Mouse (Mus musculus): ENCODE data around the gene Ppip5k2. TPM values are rescaled to one million over a fixed set of nuclear protein-coding genes. Genes with fewer than 3 reads are reported as not detected.

Gene Ppip5k2
- polyA plus RNA-seq, 1 experiment, result 18.6 TPM

DNA sequence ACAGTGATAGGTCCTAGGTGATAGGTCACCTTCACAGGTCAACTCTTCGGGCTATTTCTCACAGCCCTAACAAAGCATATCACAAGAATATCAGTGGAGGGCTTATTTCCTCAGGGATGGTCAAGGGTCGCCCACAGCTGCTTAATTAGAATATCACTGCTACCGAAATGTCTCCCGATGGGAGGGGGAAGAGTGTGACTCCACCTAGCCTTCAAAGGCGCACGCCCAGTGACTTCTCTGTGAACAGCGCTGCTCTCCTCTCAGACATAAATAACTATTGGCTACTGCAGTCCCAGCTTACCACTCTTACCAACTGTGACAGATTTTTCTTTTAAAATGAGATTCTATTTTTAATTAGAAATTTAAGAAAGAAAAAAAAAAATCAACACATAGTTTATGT lies 9.6 kb downstream of the Ppip5k2 start:
- no peak for DNase-seq (ENCODE audit: extremely low spot score in 1 of 2, low spot score in 1 of 2)

DNA sequence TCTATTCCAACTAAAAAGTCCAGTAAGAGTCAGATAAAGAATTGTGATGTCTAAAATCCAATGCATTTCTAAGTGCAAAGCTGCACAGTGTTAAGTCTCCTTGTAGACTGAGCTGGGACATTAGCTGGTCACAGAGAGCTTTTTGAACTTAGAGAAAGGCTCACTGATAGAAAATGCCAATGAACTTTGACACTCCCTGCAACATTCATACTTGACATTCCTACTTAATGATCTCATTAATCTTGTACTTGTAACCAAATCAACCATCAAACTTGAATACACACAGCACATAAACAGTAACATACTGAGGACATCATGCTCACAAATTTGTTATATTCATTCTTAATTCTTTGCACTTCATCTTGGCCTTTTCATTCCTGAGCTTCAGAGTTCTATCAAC lies 10.4 kb downstream of the Ppip5k2 start:
- no peak for DNase-seq (ENCODE audit: extremely low spot score in 1 of 2, low spot score in 1 of 2)

DNA sequence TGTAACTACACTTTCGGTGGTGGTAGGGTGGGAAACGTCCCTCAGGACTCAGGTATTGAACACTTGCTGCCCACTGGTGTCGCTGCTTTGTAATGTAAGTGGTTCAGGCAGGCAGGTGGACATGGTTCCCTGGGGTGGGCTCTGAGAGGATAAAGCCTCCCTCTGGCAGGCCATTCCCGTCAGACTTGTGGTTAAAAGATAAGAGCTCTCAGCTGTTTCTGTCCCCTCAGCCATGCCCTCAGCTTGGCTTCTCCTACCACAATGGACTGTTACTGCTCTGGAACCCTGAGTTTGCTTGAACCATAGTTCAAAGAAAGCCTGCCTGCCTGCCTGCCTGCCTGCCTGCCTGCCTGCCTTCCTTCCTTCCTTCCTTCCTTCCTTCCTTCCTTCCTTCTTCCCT lies 15.8 kb downstream of the Ppip5k2 start:
- no peak for DNase-seq (ENCODE audit: extremely low spot score in 1 of 2, low spot score in 1 of 2)

DNA sequence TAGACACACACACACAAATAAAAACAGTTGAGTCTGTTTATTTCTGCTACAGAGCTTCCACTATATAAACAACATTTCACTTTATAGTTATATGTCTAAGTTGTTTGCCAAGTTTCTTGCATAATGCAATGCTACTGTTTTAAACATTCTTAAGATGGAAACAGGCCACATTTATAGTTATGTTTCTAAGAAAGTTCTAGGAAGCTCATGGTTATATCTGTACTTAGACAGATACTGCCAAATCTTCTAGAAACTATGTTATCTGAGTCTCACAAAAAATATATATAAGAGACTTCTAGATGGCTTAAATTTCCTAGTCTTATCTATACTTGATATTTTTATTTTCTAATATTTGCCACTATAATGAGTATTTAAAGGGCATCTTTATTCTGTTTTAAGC lies 17.0 kb downstream of the Ppip5k2 start:
- no peak for DNase-seq (ENCODE audit: extremely low spot score in 1 of 2, low spot score in 1 of 2)

DNA sequence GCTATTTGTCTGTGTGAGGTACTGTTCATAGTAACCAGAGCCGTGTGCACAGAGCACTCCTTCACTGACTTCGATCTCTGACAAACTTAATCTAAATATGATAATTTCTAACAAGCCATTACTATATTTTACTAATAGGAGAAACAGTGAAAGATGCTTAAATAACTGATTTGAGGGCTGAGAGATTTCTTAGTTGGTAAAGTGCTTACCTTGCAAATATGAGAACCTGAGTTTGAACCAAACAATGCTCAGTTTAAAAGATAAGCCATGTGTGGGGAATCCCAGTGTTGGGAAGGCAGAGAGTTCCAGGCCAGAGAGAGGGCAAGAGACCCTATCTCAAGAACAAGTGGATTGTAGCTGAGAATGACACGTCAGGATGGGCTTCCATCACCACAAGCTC lies 22.0 kb downstream of the Ppip5k2 start:
- no peak for DNase-seq (ENCODE audit: extremely low spot score in 1 of 2, low spot score in 1 of 2)

DNA sequence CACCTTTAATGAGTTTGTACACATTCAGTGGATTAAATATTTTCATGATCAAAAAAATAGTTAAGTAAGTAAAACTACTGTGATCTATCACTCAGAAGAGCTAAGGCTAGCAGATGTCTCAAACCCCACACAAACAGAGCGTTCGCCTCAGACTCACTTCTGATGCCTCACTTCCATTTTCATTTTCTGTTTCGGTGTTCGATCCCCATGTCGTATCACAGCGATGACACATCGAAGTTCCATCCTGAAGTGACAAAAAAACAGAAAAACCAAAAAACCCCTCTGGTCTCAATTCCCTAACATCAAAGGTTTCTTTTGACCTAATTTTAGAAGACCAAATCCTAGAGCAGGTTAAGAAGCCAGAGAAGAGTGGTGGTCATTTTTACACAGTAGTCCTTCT lies 23.9 kb downstream of the Ppip5k2 start:
- DNase-seq (ENCODE audit: extremely low spot score in 1 of 2, low spot score in 1 of 2), result no peak

DNA sequence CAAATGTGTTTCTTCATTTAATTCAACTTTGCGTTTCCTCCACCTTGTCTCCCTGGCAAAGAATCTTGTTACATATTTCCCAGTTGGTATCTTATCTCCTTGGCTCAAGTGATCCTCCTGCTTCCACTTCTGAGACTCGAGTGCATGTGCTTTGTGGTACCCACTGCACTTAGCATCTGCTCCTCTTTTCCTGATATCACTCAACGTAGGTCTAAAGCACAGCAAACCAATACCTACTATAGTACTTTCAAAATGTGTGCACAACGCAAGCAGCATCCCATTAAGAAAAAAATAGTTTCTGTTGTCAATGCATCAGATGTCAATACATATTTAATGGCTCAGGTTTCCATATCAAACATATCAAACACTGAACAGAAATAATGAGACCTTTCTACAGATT lies 24.5 kb downstream of the Ppip5k2 start:
- no peak for DNase-seq (ENCODE audit: extremely low spot score in 1 of 2, low spot score in 1 of 2)

DNA sequence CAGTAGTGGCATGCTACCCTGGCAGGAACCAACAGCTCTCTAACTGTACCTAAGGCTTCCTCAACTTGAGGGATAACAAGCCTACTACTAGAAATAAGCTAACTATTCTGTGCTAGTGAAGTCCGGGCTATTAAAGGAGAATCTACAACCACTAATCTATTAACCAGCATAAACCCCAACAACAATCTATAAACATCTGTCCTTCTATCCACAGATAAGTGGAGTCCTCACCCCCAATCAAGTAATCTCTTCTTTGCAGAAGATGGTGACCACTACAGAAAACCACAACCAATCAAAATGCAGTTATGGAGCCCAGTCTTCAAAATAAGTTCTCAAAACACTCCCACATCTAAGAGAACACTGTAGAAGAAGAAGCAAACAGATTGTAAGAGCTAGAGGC lies 27.1 kb downstream of the Ppip5k2 start:
- no peak for DNase-seq (ENCODE audit: extremely low spot score in 1 of 2, low spot score in 1 of 2)

DNA sequence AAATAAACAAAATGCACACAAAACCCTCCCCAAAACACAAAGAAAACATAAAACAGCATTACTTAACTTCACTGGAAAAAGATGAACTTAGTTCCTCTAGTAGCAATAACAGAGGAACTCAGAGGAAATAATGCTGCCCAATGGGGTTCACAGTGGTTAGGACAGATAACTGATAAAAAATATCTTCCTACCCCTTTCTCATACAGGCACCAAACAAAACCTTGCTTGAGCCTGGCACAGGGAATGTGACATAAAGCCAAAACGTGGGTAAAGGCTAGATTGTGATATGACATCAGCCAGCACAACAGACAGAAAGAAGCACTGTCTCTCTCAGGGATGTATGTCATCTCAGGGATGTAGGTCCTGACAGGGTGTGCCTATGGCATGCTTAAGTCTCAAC lies 40.9 kb downstream of the Ppip5k2 start:
- no peak for DNase-seq (ENCODE audit: extremely low spot score in 1 of 2, low spot score in 1 of 2)

DNA sequence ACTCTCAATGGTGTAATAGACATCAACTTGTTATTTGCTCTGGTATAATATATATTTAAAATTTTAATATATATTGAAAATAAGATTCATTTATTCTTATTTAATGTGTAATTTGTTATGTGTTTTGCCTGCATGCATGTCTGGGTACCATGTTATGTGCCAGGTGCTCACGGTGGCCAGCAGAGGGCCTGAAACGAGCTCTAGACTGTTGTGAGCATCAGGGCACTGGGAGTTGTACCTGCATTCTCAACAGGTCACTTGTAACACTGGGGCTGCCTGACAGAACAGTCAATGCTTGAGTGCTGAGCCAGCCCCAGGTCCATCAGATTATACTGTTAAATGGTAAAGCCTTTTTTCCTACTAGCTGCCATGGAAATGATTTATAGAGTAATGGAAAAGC lies 43.5 kb downstream of the Ppip5k2 start:
- no peak for DNase-seq (ENCODE audit: extremely low spot score in 1 of 2, low spot score in 1 of 2)

DNA sequence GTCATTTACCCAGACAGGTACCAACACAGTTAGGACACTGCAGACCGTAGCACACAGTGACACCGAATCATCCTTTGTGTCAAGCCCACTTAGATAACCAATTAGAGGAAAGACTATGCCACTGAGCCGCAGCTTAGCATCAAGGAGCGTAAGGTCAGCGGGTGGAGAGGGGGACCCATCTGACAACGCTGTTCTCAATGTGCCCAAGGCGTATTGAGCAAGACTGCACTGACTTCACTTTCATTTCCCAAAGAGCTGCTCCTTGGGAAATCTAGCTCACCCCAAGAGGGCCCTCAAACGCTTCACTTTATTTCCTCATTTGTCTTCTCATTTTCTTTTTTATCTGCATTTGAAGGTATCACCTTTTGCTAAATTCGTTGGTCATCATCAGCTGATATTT lies 51.8 kb downstream of the Ppip5k2 start:
- DNase-seq (ENCODE audit: extremely low spot score in 1 of 2, low spot score in 1 of 2), result no peak

DNA sequence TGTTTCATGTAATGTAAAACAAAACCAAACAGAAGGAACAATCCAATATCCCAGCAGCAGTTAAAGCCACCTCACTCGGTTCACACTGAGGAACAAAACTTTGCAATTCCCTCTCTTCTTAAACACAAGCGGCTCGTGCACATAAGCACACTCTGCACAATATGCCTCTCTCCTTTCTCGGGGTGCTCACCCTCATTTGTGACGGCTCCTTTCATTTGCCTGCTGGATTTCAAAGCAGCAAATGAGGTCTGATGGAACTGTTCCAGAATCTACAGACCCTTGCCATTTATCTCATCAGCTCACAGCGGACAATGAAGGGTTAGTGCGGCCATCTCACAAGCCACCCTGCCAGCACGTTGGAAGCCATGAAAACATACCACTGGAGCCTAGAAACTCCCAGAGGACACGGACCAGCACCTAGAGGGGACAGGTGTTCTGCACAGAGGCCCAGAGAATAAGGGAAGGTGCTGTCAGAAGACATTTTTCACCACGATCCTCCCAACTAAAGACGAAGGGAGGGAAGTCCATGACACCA lies 55.8 kb downstream of the Ppip5k2 start:
- DNase-seq (ENCODE audit: extremely low spot score in 1 of 2, low spot score in 1 of 2), result no peak

DNA sequence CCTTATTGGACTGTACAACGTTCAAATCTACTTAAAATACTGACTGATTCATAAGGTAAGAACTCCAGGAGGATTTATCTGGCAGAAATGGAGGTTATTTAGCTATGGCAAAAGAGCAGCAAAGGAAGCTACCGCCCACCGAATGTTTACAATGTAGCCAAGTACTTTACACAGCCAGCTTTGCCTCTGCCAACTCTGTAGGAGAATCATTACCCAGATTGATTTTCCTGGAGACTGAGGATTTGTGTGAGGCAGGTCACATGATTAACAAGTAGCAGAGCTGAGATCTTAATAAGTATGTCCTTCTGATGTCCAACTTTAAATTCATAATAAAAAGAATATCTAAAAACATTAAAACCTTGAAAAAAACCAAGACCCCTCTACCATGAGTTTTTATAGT lies 59.7 kb downstream of the Ppip5k2 start:
- DNase-seq (ENCODE audit: extremely low spot score in 1 of 2, low spot score in 1 of 2), result no peak

DNA sequence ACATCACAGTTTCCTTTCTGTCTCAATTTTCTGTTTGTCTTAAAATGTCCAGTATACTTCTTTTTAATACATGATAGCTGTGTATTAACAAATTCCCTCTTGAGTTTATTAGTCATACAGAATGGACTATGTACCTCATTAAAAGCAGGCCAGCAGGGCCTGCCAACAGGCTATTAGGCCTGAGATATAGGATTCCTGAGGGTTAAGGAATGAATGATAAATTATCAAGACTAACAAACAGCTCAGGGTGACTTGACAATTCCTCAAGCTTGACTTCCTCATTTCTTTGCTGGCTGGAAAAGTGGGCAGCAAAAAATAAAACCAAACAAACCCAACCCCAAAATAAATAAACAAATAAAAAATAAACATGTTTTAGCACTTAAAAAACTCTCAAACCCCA lies 64.8 kb downstream of the Ppip5k2 start:
- no peak for DNase-seq (ENCODE audit: extremely low spot score in 1 of 2, low spot score in 1 of 2)

DNA sequence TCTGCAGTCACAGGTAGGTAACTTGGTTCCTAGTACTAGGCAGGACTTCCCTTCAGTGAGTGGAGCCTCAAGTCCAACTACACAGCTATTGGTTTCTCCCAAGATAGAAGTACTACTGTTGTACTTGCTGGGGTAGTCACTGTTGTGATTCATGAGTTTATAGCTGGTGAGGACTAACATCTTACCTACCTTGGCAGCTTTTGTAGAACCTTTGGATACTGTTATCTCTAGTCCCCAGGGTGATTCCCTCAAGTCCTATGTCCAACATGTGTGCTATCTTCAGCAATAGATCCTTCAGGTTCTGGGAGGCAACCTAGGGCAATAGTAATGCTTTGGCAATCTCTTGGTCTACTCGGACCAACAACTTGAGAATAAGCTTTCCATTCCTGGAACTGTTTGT lies 65.6 kb downstream of the Ppip5k2 start:
- no peak for DNase-seq (ENCODE audit: extremely low spot score in 1 of 2, low spot score in 1 of 2)

DNA sequence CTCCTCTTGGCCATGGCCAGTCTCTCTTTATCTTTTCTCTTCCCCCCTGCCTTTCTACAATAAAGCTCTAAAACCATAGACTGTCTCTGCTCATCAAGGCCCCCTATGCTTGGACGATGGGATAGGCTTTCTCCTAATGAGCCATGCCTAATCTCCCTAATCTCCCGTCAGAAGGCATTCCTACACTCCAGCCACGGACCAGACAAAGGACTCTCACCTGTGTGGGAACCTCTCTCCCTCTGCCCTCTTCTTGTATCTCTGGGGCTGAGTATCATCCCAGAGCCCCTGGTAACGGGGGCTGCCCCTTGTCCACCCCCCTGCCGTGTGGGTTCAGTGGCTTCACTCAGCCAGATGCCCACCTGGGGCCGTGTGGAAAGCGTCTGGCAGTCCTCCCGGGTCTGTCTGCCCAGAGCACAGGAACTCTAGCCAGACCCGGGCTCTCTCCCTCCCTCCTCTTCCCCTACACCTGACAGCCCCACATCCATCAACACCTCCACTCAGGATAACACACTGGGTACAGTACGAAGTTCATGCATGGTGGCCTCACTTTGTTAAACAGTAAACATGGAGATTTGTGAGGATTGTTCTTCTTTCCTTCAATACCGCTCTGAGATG lies 71.1 kb downstream of the Ppip5k2 start:
- no peak for DNase-seq (ENCODE audit: extremely low spot score in 1 of 2, low spot score in 1 of 2)

DNA sequence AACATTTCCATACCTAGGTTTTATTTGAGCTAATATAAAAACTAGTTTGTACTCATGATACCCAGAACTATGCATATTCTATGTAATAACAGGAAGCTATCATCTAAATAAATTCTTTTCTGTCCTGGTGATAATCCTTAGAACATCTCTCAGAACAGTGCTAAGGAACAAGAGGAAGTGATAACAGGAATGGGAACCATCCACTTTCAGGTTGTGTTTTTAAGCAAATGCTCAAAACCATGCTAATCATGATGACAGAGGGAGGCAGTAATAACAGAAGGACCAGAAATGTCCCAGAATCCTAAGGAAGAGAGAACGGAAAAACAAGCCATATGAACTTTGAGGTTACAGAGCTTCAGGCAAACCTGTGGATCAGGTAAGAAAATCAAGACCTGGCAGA lies 72.9 kb downstream of the Ppip5k2 start:
- no peak for DNase-seq (ENCODE audit: extremely low spot score in 1 of 2, low spot score in 1 of 2)

DNA sequence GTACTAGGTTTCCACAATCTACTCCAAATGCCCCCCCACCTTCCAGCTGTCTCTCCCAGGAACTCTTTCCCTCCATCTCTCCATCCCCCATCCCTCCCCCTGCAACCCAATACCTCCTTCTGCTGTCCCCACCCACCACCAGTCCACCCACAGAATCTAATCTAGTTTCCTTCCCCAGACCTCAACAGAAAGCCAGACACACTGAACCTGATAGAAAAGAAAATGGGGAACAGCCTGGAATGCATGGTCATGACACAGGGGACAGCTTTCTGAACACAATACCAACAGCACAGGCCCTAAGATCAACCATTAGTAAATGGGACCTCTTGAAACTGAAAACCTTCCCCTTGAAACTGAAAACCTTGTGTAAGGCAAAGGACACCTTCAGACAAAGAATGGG lies 76.4 kb downstream of the Ppip5k2 start:
- no peak for DNase-seq (ENCODE audit: extremely low spot score in 1 of 2, low spot score in 1 of 2)

DNA sequence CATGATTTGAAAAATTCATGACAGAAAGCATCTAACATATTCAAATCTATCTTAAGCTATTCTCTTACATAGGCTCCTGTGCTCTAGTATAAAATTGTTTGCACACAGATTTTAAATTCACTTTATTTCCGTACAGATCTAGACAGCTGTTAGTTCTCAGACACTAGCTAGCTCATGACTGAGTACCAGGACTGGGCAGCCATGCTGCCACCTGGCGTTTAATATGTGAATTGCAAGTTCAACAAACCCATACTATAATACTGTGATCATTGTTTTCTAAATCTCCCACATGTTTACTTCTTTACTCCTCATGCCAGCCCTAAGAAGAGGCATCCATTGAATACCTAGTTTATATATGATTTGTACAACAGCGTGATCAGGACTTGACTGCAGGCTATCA lies 81.5 kb downstream of the Ppip5k2 start:
- peak in 1 of 2 experiments; percentile 72 for DNase-seq (ENCODE audit: extremely low spot score in 1 of 2, low spot score in 1 of 2)

DNA sequence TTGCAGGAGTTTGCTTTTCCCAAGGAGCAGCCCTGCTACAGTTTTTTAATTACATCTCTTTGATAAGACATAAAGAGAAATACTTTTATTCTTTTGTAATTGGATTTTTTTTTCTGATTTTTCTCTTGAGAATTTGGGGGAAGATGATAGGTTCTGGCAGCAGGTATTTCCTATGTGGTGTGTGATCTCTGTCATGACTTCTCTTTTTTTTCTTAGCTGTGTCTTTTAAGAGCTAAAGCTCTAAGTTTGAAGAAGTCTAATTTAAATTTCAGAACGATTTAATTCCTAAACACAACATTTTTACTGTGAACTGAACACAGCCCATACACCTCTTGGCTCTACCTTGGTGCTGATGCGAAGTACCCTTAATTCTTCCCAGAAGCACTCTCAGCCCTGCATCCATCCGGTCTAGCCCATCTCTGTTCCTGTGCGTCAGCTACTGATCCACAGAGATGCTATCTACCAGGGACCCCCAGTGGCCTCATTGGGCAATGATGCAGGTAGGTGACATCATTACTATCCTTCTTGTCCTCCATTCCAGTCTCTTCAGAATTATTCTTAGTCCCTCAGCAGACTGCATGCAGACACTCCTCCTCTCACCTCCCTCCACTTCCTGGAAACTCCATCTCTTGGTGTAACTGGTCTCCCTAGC lies 93.6 kb downstream of the Ppip5k2 start:
- no peak for DNase-seq (ENCODE audit: extremely low spot score in 1 of 2, low spot score in 1 of 2)

DNA sequence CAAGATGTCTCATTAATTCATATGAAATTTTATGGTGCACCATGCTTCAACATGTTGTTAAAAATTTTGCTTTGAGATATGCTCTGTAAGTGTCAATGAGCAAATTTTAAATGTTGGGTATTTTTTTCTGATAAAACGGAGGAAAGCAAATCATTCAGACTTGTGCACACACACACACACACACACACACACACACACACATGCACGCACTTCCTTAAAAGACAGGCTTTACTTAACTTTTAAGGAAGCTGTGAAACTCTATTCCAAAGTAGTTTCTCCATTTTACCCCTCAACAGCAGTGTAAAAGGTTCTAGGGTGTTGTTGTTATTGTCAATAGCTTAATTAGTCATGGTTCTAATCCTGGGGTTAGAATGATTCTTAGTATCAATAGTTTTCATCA lies 94.1 kb downstream of the Ppip5k2 start:
- no peak for DNase-seq (ENCODE audit: extremely low spot score in 1 of 2, low spot score in 1 of 2)

DNA sequence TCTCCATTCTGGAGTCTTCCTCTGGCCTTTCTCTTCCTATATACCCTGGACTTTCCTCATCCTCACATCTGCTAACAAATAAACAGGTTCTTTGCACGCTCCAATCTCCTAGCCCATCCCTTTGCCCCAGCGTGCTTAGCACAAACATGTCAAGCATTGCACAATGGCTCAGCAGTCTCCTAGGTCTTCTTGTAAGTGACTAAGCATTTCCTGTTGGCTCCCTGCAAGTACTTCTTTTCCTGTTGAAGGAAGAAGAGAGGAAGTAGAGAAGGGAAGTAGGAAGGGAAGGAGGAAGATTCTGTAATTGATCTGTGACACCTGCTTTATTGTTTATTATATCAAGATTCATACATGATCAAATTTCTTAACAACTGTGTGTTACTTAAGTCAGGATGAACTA lies 97.4 kb downstream of the Ppip5k2 start:
- no peak for DNase-seq (ENCODE audit: extremely low spot score in 1 of 2, low spot score in 1 of 2)

DNA sequence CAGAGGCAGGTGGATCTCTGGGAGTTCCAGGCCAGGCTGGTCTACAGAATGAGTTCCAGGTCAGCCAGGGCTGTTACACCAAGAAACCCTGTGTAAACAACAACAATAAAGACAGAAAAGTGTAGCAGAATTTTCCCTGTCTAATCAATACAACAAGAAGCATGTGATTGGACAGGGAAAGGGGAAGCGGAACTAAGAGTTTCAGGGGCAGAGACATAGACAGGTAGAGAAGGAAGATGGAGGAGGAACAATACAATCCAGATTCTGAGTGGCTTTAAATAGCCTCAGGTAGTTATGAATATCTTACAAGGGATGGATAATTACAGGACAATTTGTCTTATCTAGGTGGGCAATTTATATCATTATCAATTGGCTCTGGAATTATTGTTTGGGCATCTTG lies 102.9 kb downstream of the Ppip5k2 start:
- no peak for DNase-seq (ENCODE audit: extremely low spot score in 1 of 2, low spot score in 1 of 2)
